Mouse (Mus musculus) CH12.LX (cell line): ENCODE data around the gene Hdac4.

Experiments
- CTCF ChIP-seq, 2 experiments: IDR thresholded peaks in 1 of 2; conservative IDR thresholded peaks in 1 of 2; 2 replicates each; pipeline ENCODE4 v1.5.1; 2011 to 2012; ENCODE audit warnings: low read depth in 2 of 2, low read length in 2 of 2, improper control_type of control experiment in 1 of 2, inconsistent platforms in 1 of 2, mild to moderate bottlenecking in 1 of 2, moderate library complexity in 1 of 2
- EP300 ChIP-seq: IDR thresholded peaks from 2 replicates; pipeline ENCODE4 v1.6.1; 2011; ENCODE audit warnings: low read length, improper control_type of control experiment
- POLR2A ChIP-seq: IDR thresholded peaks from 2 replicates; pipeline ENCODE4 v1.6.1; 2011; ENCODE audit warnings: low read depth, mild to moderate bottlenecking, improper control_type of control experiment, low read length
- RAD21 ChIP-seq: IDR thresholded peaks from 2 replicates; pipeline ENCODE4 v1.6.1; 2011; ENCODE audit warnings: low read depth, mild to moderate bottlenecking, low read length, improper control_type of control experiment, moderate library complexity
- TCF12 ChIP-seq: IDR thresholded peaks from 2 replicates; pipeline ENCODE4 v1.6.1; 2014; ENCODE audit warnings: low read depth, mild to moderate bottlenecking, inconsistent platforms, low read length, improper control_type of control experiment
- USF1 ChIP-seq: IDR thresholded peaks from 2 replicates; pipeline ENCODE4 v1.6.1; 2014; ENCODE audit warnings: low read depth, mild to moderate bottlenecking, inconsistent platforms, low read length, improper control_type of control experiment

DNA sequence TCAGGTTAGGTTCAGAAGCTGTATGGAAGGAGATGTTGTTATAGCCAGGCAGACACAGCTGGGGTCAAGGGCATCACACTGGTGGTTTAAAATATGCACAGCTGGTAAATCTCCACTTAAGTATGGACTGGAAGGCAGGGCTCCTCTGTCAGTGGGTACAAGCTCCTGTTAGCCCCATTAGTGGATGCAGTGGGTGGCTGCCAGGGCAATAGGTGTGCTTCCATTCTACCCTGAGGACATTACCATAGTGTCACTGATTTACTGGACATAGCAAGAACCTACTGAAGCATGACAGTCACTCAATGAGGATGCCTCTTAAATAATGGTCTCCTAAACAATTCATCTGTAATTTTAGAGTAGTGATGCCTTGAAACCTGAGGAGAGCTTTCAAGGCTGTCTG, 203.9 kb downstream of the Hdac4 start:
- TF ChIP-seq CTCF (conservative IDR thresholded peaks at IDR 0.05 in 1 of 2, IDR thresholded peaks at IDR 0.05 in 1 of 2; ENCODE audit: low read depth in 2 of 2, low read length in 2 of 2) (no peak), RAD21 (no peak), POLR2A (no peak), TCF12 (no peak), USF1 (no peak), EP300 (no peak)
